Mouse (Mus musculus): ENCODE measurements around the gene Ccnyl1.

The Ccnyl1 gene

DNA sequence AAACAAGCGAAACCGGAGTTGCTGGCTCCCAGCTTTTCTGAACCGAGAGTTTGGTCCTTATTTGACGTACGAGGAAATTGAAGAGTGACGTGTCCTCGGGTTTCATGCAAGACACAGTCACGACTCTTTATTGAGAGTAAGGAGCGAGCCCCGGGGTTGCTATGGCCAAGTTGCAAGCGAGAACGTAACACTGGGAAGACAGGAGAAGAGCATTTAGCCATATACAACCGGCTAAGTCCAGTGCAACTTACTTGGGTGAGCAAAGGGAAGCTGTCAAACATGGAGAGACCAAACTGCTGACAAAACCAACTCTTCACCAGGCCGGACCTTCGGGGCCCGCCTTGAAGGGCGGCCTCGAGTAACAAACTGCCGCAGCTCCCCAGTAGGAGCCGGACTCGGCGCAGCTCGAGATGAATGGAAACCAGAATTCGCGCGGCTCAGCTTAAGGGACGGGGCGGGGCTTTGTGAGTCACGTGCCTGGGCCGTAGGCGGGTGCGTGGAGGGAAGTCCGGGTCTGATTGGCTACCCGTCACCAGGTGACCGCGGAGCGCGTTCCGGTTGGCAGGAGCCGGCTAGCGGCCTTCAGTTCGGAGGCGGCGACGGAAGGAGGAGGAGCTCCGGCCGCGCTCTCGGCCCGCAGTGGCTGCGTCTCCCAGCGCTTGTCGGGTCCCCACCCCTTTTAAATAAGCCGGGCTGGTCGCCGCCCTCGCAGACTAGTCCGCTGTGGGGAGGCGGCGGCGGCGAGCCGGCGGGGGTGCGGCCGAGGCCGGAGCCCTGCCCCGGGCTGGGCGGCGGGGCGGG lies at the start of gene Ccnyl1:
Ccnyl1 (plus strand) TSS at position 243 of the 801 bp plus-strand sequence.
- under 1% methylated on average over 70 of the region's 71 CpGs for WGBS

DNA sequence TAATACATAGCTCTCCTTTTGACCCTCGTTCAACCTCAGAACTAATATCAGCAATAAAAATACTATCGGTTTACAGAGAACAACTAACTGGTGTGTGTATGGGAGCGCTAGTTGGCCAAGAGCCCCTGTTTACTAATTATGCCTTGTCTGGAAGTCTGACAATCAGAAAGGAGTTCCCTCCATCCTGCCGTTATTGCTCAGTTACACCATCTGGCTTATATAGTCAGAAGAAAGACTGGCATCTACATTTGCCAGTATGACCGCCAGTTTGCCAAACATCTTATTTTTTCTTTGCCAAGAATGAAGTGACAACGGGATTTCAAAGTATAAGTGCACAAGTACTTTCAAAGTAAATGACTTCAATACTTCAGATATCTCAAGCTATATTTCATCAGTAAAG lies 49.2 kb upstream of the Ccnyl1 start:
- WGBS: 61% methylated on average over 6 of the region's 6 CpGs

DNA sequence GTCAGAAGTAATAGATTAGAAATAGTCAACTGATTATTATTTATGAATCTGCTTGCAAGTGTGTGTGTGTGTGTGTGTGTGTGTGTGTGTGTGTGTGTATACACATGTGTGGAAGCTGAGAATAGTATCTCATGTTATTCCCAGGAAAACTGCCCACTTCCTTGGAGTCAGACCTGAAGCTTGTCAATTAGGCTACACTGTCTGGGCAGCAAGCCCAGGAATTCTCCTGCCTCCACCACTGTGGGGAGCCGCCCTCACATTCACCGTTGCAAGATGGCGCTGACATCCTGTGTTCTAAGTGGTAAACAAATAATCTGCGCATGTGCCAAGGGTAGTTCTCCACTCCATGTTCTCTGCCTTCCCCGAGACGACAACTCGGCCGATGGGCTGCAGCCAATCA lies 47.7 kb upstream of the Ccnyl1 start:
- 50% methylated on average over 8 of the region's 8 CpGs for WGBS

DNA sequence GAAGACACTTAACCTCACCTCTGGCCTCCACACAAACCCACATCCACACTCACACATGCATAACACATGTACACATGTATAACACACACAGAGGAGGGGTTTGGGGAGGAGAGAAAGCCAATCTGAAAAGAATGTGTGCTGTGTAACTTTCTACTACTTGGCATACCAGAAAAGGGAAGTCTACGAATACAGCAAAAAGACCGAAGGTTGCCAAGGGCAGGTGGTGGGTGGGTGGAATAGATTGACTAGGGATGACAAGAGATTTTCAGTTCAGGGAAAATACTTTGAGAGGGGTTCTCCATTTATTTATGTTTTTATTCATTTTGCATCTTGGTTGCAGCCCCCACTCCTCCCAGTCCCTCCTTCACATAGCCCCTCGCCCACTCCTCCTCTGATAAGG lies 45.7 kb upstream of the Ccnyl1 start:
- 57% methylated on average over 3 of the region's 3 CpGs for WGBS

DNA sequence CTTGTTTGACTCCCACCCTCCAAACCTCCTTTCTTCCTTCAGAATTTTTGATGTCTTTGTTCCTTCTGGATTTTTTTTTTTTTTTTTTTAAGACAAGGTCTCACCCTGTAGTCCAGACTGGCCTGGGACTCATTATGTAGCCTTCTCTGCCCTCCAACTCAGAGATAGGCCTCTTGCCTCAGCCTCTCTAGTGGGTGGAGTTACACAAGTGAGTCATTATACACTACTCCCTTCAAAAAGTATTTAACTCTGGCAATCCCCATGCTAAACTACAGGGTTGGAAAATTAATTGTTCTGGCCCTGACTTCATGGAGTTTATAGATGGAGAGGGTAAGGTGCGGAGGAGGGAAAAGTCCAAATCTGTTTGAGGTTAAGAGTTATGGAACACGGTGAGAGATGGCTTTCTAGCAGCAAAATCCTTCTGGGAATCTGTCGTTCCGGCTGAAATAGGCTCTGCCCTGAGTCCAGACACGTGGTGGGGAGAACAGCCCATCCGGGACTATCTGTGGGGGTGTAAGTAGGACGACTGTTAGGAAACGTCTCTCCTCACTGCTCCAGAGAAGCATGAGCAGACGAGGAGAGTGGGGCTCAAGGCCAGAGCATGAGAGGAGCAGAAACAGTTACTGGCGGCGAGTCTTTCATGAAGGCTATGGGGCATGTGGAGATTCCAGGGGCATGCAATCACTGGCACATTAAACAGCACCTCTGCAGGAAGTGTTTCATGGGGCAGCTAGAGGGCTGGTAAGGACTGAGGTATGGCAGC lies 40.7 kb upstream of the Ccnyl1 start:
- 63% methylated on average over 11 of the region's 11 CpGs for WGBS

DNA sequence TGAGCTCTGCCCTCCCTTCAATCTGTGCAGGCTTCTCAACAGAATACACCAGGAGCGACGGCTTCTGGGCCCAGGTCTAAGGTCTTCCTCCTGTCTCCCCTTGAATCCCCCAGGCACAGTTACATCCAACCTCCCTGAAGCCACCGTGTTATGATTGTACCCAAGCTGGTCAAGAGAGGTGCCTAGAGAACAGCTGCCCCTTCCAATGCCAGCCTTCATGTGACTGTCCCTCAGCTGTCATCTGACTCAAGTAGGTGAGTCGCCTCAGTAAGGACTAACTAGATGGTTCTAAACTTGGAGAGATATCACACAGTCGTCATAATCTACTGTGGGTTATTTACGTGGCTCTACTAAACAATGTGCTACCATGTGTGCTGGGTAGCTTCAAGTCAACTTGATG lies 36.6 kb upstream of the Ccnyl1 start:
- 94% methylated on average over 6 of the region's 6 CpGs for WGBS

DNA sequence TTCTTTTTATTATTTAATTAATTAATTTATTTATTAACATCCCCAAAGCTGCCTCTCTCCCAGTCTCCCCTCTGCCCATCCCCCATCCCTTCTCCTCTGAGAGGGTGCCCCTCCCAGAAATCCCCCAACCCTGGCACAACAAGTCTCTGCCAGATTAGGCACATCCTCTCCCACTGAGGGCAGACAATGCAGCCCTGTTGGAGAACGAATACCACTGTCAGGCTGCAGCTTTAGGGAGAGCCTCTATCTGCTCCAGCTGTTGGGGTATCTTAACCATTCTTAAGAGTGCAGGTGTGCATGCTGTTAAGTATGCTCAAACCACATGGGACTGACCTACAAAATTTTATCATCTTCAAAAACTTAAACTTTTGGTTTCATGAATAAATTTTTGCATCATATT lies 34.8 kb upstream of the Ccnyl1 start:
- WGBS: 55% methylated on average over 1 of the region's 1 CpGs

DNA sequence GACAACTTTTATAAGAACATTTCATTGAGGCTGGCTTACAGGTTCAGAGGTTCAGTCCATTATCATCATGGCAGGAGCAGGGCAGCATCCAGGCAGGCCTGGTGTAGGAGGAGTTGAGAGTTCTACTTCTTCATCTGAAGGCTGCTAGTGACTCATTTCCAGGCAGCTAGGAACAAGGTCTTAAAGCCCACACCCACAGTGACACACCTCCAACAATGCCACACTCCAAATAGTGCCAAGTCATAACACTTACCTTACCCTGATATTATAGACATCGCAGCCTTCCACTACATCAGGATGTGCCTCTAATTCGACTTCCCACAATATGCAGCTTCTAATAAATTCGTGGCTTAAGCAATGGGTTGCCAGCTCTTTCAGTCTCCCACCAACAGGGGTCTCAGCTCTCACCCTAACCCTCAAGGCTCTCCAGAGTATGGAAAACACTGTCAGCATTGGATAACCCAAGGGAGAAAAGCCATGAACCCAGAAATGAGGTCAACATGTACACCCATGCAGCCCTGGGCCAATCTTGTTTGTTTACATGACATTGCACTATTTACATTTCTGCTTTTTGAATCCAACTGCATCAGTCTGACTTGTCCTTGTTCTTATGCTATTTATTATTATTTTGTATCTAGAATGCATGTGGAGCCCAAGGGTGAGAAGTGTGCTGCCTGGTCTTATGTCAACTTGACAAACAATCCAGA lies 33.7 kb upstream of the Ccnyl1 start:
- 76% methylated on average over 3 of the region's 3 CpGs for WGBS

DNA sequence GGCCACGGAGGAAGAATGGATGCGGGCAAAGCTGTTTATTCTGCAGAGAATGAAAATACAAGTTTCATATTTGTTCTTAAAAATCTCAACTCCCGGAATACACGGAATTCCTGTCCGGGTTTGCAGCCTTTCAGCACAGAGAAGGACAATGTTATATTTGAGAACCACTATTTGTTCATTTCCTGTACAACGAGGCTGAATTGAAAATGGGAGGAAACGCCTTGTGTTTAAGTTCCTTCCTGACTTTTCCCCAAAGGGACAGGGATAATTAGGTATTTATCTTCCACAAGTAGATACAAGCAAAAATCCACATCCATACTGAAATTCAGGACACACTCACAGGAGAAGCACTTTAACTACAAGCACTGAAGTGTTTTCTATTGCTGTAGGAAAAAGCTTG lies 31.4 kb upstream of the Ccnyl1 start:
- 67% methylated on average over 7 of the region's 7 CpGs for WGBS

DNA sequence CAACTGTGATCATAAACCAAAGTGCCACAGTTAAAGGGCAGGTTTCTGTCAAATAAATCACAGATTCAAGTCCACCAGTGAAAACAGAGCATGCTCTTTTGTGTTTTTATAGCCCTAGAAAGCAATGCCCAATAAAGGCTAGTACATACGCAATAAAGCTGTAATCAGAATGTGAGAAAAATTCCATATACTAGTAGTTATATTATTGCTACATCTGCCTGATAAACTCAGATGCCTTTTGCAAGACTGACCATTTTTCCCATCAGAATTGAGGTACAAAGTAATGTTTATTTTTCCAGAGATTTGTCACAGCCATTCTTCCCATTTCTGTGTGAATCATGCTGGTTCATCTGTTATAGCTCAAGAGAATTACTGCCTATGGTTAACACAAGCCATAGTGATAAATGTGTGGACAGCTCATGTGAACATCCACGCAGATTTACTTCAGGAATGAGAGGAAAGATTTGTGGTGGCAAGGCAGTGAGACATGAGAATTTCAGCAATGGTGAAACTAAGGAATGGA lies 23.1 kb upstream of the Ccnyl1 start:
- WGBS: 88% methylated on average over 2 of the region's 2 CpGs

DNA sequence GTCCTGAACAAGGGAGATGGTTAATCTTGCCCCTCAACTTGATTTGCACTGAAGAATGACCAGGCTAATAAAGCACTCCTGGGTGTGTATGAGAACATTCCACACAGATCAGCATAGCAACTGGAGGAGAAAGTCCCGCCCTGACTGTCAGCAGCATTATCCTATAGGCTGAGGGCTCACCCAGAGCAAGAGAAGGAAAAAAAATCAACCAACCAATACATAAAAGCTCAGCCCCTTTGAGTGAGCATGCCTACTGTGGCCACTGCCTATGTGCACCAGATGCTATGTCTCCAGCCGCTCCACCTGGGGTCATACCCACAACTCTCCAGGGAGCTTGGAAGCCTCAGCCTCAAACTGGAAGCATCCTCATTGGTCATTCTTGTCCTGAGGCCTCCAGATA lies 20.8 kb upstream of the Ccnyl1 start:
- 87% methylated on average over 2 of the region's 2 CpGs for WGBS

DNA sequence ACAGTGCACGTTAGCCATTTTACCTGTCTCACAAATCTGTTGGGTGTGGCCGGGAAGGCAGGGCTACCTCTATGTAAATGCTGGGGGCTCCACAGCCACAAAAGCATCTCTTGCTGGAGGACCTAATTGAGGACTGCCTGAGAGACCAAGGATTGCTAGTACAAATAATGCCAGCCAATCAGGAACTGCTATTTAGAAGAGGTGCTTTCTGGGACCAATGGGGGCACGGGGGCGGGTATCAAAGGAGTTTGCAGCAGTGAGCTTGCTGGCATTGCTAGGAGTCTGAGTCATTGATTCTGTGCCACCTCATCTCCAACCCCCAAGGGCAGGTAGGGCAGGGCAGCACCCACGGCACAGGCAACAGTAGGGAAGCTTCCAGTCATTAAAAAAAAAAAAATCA lies 16.3 kb upstream of the Ccnyl1 start:
- 92% methylated on average over 5 of the region's 5 CpGs for WGBS

DNA sequence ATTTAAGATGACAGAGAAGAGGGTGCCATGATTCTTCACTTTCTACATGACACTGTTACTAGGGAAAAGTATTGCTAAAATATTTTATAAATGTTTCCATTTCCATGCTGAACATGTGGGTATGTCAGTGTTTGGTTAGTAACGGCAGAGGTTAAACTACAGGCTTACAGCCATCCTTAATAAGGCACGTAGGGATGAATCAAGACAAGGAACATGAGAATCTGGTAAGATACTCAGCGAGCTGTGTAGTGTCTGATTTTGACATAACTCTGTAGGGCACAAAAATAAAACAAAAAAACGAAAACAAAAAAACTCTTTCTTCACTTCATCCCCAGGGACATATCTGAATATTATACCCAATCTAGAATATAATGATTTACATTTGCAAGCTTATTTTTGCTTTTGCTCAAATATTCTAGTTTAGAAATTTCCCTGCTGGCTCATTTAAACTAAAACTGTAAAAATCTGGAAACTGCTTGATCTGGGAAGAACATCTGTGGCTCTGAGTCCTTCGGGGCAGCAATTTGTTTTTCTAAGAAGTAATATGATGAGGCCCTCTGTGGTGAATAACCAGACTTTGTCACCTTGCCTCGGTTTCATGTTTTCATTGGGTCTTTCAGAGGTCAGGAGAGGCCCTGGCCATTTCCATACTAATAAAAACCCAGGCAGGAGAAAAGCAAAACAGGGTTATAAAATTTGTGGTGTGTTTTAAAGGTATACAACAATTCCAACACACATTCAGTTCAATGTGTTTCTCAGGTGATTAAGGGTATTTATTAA lies 14.0 kb upstream of the Ccnyl1 start:
- 62% methylated on average over 6 of the region's 6 CpGs for WGBS

DNA sequence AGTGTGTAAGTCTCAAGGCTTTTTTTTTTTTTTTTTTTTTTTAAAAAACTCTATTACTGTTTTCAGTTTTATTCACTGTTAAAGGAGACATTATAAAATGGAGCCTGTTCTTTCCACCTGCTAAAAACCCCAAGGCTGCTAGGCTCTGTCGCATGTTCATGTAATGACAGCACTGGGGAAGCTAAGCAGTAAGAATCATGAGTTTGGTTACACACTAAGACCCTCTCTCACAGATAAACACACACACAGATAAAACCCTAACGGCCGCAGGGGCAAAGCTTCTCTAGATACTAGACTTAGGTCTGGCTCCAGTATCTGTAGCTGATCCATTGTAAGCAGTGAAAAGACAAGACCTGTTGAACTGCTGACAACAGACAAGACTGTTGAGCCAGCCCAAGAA lies 8.8 kb upstream of the Ccnyl1 start:
- WGBS: 96% methylated on average over 3 of the region's 3 CpGs

DNA sequence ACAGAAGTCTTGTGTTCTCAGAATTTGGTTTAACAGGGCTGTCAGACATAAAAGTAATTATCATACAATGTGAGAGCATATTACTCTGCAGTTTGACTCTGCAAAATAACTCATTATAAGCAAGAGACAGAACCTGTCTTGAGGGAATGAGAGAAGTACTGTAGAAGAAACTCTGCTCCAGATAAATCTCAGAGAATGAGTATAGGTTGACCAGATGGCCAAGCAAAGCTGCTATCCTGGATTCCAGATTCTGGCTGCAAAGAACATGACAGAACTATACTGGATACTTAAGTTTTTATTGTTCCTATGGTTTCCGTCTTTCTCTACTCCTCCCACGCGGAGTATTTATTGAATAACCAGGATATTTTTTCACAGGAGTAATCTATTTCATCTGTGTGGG lies 7.2 kb upstream of the Ccnyl1 start:
- 63% methylated on average over 3 of the region's 3 CpGs for WGBS

DNA sequence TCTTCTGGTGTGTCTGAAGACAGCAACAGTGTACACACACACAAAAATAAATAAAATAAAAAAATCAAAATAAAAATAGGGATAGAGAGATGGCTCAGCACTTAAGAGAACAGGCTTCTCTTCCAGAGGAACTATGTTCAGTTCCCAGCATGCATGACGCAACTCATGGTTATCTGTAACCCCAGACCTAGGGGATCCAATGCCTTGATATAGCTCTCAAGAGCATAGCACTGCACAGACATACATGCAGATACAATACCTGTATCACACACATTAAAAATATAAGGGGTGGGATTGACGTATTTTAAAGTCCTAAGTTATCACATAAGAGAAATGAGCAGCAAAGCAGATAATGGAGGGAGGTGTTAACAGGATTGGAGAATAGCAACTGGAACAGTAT lies 5.8 kb upstream of the Ccnyl1 start:
- WGBS: 96% methylated on average over 2 of the region's 2 CpGs

DNA sequence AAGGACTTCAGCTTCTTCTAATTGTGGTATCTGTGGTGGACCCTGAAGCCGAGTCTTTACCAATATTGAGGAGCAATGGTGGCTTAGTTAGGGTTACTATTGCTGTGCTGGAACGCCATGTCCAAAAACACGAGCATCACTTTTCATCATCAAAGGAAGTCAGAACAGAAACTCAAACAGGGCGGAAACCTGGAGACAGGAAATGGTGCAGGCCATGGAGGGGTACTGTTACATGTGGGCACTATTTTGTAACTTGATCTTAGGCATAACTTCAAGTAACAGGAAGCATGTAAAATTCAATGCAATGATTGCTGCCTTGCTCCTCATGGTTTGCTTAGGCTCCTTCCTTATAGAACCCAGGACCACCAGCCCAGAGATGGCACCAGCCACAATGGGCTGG lies 2.2 kb upstream of the Ccnyl1 start:
- 85% methylated on average over 4 of the region's 4 CpGs for WGBS

DNA sequence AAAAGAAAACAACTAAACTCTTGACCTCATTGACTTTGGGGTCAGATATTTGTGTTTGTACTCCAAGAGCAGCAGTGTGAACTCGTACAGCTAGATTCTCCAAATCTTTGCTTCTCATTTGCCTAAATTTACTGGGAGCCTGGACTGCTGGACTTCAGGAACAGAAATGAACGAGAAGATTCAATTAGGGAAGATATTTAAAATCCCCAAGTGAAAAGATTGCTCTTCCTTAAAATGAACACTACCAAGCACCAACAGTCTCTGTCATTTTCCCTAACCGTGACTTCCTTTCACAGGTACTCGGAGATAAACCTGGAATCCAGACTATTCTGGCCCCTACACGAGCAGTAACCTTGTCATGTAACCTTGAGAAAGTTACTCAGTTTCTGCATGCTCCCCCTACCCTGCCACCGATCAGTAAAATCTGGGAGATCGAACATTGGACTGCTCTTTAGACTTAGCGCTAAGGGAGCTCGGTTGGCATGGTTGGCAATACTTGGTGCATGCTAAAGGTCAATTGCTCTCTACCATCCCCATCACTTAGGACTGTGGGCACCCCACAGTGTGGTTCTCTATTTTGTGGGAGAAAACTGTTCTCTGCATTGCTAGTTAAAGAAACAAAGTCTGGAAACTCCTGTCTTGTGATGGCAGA lies 568 bp upstream of the Ccnyl1 start:
- WGBS: 26% methylated on average over 9 of the region's 9 CpGs

DNA sequence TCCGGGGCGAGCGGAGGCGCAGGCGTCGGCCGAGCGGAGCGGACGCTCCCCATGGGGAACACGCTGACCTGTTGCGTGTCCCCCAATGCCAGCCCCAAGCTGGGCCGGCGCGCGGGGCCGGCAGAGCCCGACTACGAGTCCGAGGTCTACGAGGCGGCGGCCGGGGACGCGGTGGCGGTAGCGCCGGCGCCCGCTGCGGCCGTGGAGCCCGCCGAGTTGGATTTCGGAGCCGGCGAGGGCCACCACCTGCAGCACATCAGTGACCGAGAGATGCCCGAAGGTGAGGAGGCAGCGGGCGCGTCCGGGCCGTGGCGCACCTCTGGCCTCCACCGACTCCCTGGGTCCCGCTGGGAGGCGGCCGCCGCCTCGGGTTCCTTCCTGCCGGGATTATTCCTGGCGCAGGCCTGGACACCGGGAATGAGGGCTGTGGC lies 881 bp downstream of the Ccnyl1 start:
- 0% methylated on average over 55 of the region's 55 CpGs for WGBS

DNA sequence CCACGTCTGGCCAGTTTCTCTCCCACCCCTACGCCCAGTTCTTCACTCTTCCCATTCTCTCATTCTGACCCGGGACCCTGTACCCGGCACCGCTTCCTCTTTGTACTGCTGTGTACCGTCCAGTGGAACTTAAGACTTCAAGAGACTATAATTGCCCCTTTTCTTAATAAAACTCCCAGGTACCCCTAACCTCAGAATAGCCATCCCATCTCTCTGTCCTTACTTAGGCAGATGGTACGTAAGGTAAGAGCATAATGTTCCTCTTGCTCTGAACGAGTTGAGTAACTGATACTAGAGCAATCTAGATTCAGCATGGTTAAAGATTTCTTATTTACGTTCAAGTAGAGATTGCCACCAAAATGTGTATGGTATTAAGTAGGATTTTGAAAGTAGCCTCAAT lies 1.3 kb downstream of the Ccnyl1 start:
- WGBS: 2% methylated on average over 9 of the region's 9 CpGs

DNA sequence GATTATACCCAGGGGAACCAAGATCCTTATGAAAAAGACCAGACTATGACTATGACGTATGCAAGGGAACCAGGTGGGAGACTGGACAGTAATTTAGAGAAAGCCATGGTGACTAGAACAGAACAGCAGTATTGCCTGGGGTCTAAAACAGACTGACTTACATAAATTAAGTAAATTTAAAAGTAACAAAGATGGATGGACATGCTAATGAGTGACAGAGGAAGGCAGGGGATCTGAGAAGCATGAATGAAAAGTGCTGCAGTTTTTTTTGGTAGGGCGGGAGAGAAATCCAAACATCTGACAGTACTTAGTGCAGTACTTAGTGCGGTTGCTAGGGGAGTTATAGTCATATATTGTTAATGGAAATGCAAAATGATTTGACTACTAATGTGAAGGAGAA lies 4.9 kb downstream of the Ccnyl1 start:
- WGBS: 86% methylated on average over 3 of the region's 3 CpGs

All from cerebral cortex, adult 2 months (tissue).